Mouse (Mus musculus) midbrain, embryonic 14.5 days (tissue): ENCODE measurements around the gene Chst15. TPM values are rescaled to one million over a fixed set of nuclear protein-coding genes. Genes with fewer than 3 reads are reported as not detected.

ENCODE experiments used
- ATAC-seq: fragments of 200-750 bp; cut with Nextera tagmentation; 2 replicates; pipeline ENCODE4 v1.8.0; 2017; ENCODE audit warnings: moderate number of reproducible peaks, moderate library complexity; ENCODE audit not compliant: low FRiP score, low TSS enrichment
- DNase-seq: peaks from one replicate; pipeline ENCODE4 v3.0.0-alpha.2; 2015
- H3K27ac ChIP-seq: fragments of 300-500 bp; sonication (generic); replicated peaks from 2 replicates; pipeline ENCODE4 v1.5.1; 2014; ENCODE audit warnings: mild to moderate bottlenecking, low read depth, low read length, moderate library complexity
- H3K27me3 ChIP-seq: fragments of 300-500 bp; sonication (generic); 2 replicates; pipeline ENCODE4 v1.6.1; 2014; ENCODE audit warnings: low read length, control low read depth, mixed read lengths; ENCODE audit not compliant: control insufficient read depth, insufficient read depth
- H3K36me3 ChIP-seq: fragments of 300-500 bp; sonication (generic); 2 replicates; pipeline ENCODE4 v1.6.1; 2014; ENCODE audit warnings: low read length, control low read depth; ENCODE audit not compliant: control insufficient read depth, insufficient read depth
- H3K4me1 ChIP-seq: fragments of 300-500 bp; sonication (generic); 2 replicates; pipeline ENCODE4 v1.6.1; 2014; ENCODE audit warnings: mild to moderate bottlenecking, antibody characterized with exemption, low read length, control low read depth; ENCODE audit not compliant: control insufficient read depth, insufficient read depth
- H3K4me2 ChIP-seq: fragments of 300-500 bp; sonication (generic); 2 replicates; pipeline ENCODE4 v1.6.1; 2014; ENCODE audit warnings: mild to moderate bottlenecking, low read length, moderate library complexity
- H3K4me3 ChIP-seq: fragments of 300-500 bp; sonication (generic); replicated peaks from 2 replicates; pipeline ENCODE4 v1.5.1; 2014; ENCODE audit warnings: low read depth, low read length
- H3K9ac ChIP-seq: fragments of 300-500 bp; sonication (generic); replicated peaks from 2 replicates; pipeline ENCODE4 v1.6.1; 2014; ENCODE audit warnings: mild to moderate bottlenecking, low read length, moderate library complexity
- H3K9me3 ChIP-seq: fragments of 300-500 bp; sonication (generic); 2 replicates; pipeline ENCODE4 v1.6.1; 2016; ENCODE audit warnings: low read length, control low read depth, mixed read lengths; ENCODE audit not compliant: control insufficient read depth
- WGBS: fragments of 180-500 bp; shearing (Covaris S2); extraction: QIAGEN DNeasy Blood & Tissue Kit; methylation state at CpG from one replicate; pipeline ENCODE4 v1.1.7; 2014; 5-methylcytosine and 5-hydroxymethylcytosine counted together
- polyA plus RNA-seq: library from polyadenylated mRNA; unstranded; fragments of >200 nt; fragmentation: Nextera tagmentation; extraction: Ambion mirVana; gene quantifications from 2 replicates; pipeline ENCODE4 v1.2.1, GENCODE M21; 2014

The Chst15 gene
- polyA plus RNA-seq, 1 experiment from 2014 or later = 17.8 TPM

- Histone ChIP-seq H3K4me2 (no peak overlapping the region), H3K36me3 (peaks cover 19% of the 10 kb centered on the region), H3K9ac (no peak overlapping the region), H3K4me1 (no peaks in the 10 kb centered on the region), H3K9me3 (no peaks in the 10 kb centered on the region), H3K4me3 (no peak overlapping the region), H3K27ac (no peak overlapping the region), H3K27me3 (no peaks in the 10 kb centered on the region)
- ATAC-seq (no peak), DNase-seq (no peak)
- 85% methylated on average over 4 of the region's 4 CpGs for WGBS
Observed at GRCm38 (mm10) chr7:132237191-132237590, 79.8 kb downstream of the Chst15 start.

GRCm38 (mm10) chr7:132236789-132237188 lies 80.2 kb downstream of the Chst15 start:
- no peak overlapping the region for H3K4me2 ChIP-seq
- ATAC-seq = no peak
- no peak overlapping the region for H3K4me3 ChIP-seq
- 80% methylated on average over 8 of the region's 8 CpGs for WGBS
- no peak overlapping the region for H3K27ac ChIP-seq
- no peak overlapping the region for H3K9ac ChIP-seq
- H3K36me3 ChIP-seq = peaks cover 19% of the 10 kb centered on the region
- no peaks in the 10 kb centered on the region for H3K9me3 ChIP-seq
- H3K27me3 ChIP-seq = no peaks in the 10 kb centered on the region
- no peaks in the 10 kb centered on the region for H3K4me1 ChIP-seq
- no peak for DNase-seq

DNA sequence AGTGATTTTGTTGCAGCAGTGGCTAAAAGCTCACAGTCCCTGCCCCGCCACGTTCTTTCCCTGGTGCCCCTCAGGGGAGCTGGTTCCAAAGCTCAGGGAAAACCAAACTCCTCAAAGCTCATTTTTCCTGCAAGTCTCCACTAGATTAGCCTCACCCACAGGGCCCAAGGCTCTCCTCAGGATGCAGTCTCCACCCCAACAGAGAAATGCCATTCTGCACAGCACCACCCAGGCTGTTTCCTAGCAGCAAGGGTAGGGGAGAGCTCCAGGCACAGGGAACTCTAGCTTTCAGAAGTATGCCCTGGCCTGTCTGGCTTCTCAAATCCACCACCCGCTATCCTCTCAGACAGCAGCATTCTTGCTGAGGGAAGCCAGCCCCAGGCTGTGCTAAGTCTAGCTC lies 82.8 kb downstream of the Chst15 start:
- H3K36me3 ChIP-seq = peaks cover 12% of the 10 kb centered on the region
- no peaks in the 10 kb centered on the region for H3K27me3 ChIP-seq
- no peak overlapping the region for H3K27ac ChIP-seq
- H3K9ac ChIP-seq = no peak overlapping the region
- ATAC-seq = no peak
- WGBS = 48% methylated on average over 3 of the region's 3 CpGs
- H3K9me3 ChIP-seq = no peaks in the 10 kb centered on the region
- no peak overlapping the region for H3K4me2 ChIP-seq
- no peak overlapping the region for H3K4me3 ChIP-seq
- H3K4me1 ChIP-seq = no peaks in the 10 kb centered on the region; the same call in 1 of the 2 replicates
- DNase-seq = no peak

DNA sequence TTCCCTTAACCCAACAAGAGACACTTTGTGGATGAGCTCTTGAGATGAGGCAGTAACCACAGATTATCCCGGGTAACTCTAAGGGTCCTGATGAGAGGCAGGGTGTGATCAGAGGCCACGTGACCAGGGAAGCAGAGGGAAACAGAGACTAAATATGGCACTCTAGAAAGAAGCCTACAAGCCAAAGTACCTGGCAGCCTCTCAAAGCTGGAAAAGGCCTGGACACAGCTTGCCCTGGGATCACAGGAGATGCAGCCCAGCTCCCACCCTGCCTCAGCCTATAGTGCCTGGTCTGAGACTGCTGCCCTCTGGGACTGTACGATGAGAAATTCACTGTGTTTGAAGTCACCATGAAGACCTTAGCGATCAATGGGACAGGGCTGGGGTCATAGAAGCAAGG lies 83.3 kb downstream of the Chst15 start:
- no peaks in the 10 kb centered on the region; the same call in 1 of the 2 replicates for H3K4me1 ChIP-seq
- peaks cover 12% of the 10 kb centered on the region for H3K36me3 ChIP-seq
- DNase-seq = no peak
- H3K9me3 ChIP-seq = no peaks in the 10 kb centered on the region
- H3K9ac ChIP-seq = no peak overlapping the region
- WGBS = 87% methylated on average over 4 of the region's 4 CpGs
- H3K4me3 ChIP-seq = no peak overlapping the region
- no peak overlapping the region for H3K27ac ChIP-seq
- no peak for ATAC-seq
- no peak overlapping the region for H3K4me2 ChIP-seq
- H3K27me3 ChIP-seq = no peaks in the 10 kb centered on the region

DNA sequence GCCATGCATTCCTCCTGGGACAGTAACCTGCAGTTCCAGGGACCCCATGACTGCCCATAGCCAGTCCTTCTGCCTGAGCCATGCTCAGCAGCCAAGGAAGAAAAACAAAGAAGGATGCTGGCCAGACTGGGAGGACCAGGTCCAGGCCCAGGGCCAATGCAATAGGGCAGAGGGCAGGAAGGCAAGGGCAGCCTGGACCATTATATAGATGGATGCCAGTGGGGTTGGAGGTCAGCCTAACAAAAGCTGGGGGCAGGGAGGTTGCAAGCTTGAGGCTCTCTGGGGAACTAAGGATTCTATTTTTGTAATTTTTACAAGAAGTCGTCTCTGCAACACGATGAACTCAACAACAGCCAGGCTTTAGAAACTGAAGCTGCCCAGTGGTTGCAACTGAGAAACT lies 84.1 kb downstream of the Chst15 start:
- Histone ChIP-seq H3K4me2 (no peak overlapping the region), H3K9me3 (no peaks in the 10 kb centered on the region), H3K9ac (no peak overlapping the region), H3K27ac (no peak overlapping the region), H3K4me3 (no peak overlapping the region), H3K4me1 (no peaks in the 10 kb centered on the region; the same call in 1 of the 2 replicates), H3K36me3 (peaks cover 9% of the 10 kb centered on the region), H3K27me3 (no peaks in the 10 kb centered on the region)
- 52% methylated on average over 2 of the region's 2 CpGs for WGBS
- ATAC-seq (no peak), DNase-seq (no peak)

GRCm38 (mm10) chr7:132231476-132231875 lies 85.6 kb downstream of the Chst15 start:
- ATAC-seq = no peak
- H3K4me2 ChIP-seq = no peak overlapping the region
- no peaks in the 10 kb centered on the region; the same call in 1 of the 2 replicates for H3K4me1 ChIP-seq
- H3K27me3 ChIP-seq = no peaks in the 10 kb centered on the region
- H3K27ac ChIP-seq = no peak overlapping the region
- H3K9ac ChIP-seq = no peak overlapping the region
- no peak overlapping the region for H3K4me3 ChIP-seq
- no peaks in the 10 kb centered on the region for H3K9me3 ChIP-seq
- WGBS = 95% methylated on average over 3 of the region's 3 CpGs
- no peaks in the 10 kb centered on the region for H3K36me3 ChIP-seq
- no peak for DNase-seq

DNA sequence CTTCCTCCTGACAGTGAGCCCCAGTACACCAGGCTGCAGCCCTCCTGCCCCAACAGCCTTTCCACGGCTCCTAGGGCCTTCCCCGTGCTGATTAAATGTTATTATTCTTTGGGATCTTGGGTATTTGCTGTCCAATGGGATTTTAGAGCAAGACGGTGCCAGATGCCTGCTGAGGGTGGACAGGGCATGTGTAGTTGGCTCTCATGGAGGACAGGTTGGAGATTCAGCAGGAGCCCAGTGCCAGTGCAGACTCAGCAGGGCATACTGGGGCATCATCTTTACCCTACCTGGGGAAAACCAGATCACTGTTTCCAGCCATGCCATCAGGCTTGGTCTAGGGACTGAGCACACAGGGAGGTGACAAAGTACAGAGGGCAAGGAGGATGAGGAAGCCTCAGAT lies 86.1 kb downstream of the Chst15 start:
- 81% methylated on average over 3 of the region's 3 CpGs for WGBS
- Histone ChIP-seq H3K9me3 (no peaks in the 10 kb centered on the region), H3K27ac (no peak overlapping the region), H3K9ac (no peak overlapping the region), H3K27me3 (no peaks in the 10 kb centered on the region), H3K36me3 (no peaks in the 10 kb centered on the region), H3K4me2 (no peak overlapping the region), H3K4me3 (no peak overlapping the region), H3K4me1 (no peaks in the 10 kb centered on the region; the same call in 1 of the 2 replicates)
- ATAC-seq (no peak), DNase-seq (no peak)

DNA sequence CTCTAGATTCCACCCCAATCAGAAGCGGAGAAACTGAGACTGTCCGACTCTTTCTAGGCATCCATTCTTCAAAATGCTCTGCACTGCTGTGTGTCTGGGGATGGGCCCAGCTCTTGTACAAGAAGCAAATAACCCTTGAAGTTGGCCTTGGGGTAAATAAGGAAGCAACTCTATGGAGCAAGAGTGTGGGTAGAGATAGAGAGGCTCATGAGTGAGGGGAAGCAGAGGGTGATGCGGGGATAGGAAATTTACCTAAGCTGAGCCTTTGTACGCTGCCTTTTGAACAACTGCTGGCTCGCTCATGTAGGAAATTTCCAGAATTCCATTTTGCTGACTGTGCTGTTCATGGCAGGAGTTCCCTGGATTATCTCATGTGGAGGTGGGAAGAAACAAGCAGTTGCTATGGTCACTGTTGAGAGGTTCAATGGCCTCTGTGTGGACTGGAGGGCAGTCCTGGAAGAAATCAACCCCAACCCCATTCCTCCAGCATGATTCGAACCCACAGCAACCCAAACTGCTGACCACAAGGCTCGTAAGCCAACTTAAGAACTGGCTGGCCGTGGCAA lies 89.9 kb downstream of the Chst15 start:
- ATAC-seq (no peak), DNase-seq (no peak)
- H3K4me1 ChIP-seq = no peaks in the 10 kb centered on the region; the same call in 1 of the 2 replicates
- no peak overlapping the region for H3K4me2 ChIP-seq
- no peak overlapping the region for H3K9ac ChIP-seq
- no peaks in the 10 kb centered on the region for H3K9me3 ChIP-seq
- no peaks in the 10 kb centered on the region for H3K36me3 ChIP-seq
- H3K4me3 ChIP-seq = no peak overlapping the region
- 87% methylated on average over 8 of the region's 8 CpGs for WGBS
- H3K27me3 ChIP-seq = no peaks in the 10 kb centered on the region
- H3K27ac ChIP-seq = no peak overlapping the region

DNA sequence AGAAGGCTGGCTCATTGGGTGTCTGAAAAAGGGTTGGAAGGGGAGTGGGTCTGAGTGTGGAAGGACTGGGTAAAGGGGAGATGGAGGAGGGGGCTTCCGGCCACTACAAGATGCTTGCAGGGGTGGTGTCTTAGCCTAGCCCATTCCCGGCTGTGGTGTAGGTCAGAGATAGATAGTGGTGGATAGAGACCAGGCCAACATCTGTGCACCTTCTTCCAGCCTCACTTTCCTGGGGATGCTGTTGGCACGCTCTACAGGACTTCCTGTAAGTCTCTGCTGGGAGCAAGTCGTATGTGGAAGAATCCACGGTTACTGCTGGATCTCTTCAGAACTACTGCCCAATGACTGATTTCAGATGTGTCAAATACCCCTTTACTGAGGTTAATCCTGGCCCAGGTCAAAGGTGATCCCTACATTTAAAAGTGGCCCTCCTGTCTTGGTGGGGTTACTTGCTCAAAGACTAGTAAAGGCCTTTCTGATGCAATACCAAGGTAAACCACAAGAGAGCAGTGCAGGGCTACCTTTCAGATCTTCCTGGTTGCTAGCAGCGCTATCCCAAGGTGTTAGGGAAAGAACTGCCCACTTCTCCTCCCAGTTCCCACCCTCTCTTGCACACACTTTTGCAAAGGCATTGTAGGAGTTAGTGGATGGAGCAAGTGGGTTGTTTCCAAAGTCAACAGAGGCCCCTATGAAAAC lies 90.5 kb downstream of the Chst15 start:
- DNase-seq (peak; percentile 95), ATAC-seq (peak; percentile 20; the same call in 1 of the 2 replicates)
- no peaks in the 10 kb centered on the region; the same call in 1 of the 2 replicates for H3K4me1 ChIP-seq
- H3K4me3 ChIP-seq = no peak overlapping the region
- H3K36me3 ChIP-seq = no peaks in the 10 kb centered on the region
- no peak overlapping the region for H3K27ac ChIP-seq
- H3K27me3 ChIP-seq = no peaks in the 10 kb centered on the region
- 63% methylated on average over 6 of the region's 6 CpGs for WGBS
- no peak overlapping the region for H3K9ac ChIP-seq
- no peaks in the 10 kb centered on the region for H3K9me3 ChIP-seq
- H3K4me2 ChIP-seq = no peak overlapping the region
